Mouse (Mus musculus) lung, postnatal 0 days (tissue): Measurements from ENCODE around the gene Tfg. TPM values are rescaled to one million over a fixed set of nuclear protein-coding genes. Genes with fewer than 3 reads are reported as not detected.
A peak's percentile ranks its signal among the peaks of the same experiment; 100 is the strongest.

Experiments
- ATAC-seq: fragments of 200-750 bp; cut with Nextera tagmentation; 2 replicates; pipeline ENCODE4 v1.8.0; 2017; ENCODE audit warnings: moderate library complexity
- DNase-seq: peaks from one replicate; pipeline ENCODE4 v3.0.0-alpha.2; 2016; ENCODE audit warnings: low spot score
- H3K27ac ChIP-seq: fragments of 300-500 bp; sonication (generic); 2 replicates; pipeline ENCODE4 v1.5.1; 2014; ENCODE audit warnings: antibody characterized with exemption, mild to moderate bottlenecking, low read length, mixed read lengths
- H3K27me3 ChIP-seq: fragments of 300-500 bp; sonication (generic); replicated peaks from 2 replicates; pipeline ENCODE4 v1.6.1; 2014; ENCODE audit warnings: low read length, mixed read lengths; ENCODE audit not compliant: insufficient read depth
- H3K36me3 ChIP-seq: fragments of 300-500 bp; sonication (generic); 2 replicates; pipeline ENCODE4 v1.6.1; 2014; ENCODE audit warnings: low read length, mixed read lengths; ENCODE audit not compliant: insufficient read depth
- H3K4me1 ChIP-seq: fragments of 300-500 bp; sonication (generic); 2 replicates; pipeline ENCODE4 v1.6.1; 2014; ENCODE audit warnings: antibody characterized with exemption, low read depth, low read length, mixed read lengths; ENCODE audit not compliant: insufficient read depth
- H3K4me2 ChIP-seq: fragments of 300-500 bp; sonication (generic); replicated peaks from 2 replicates; pipeline ENCODE4 v1.6.1; 2014; ENCODE audit warnings: low read depth, mild to moderate bottlenecking, low read length, moderate library complexity, mixed read lengths
- H3K4me3 ChIP-seq: fragments of 300-500 bp; sonication (generic); 2 replicates; pipeline ENCODE4 v1.5.1; 2014; ENCODE audit warnings: low read depth, low read length
- H3K9ac ChIP-seq: fragments of 300-500 bp; sonication (generic); replicated peaks from 2 replicates; pipeline ENCODE4 v1.6.1; 2014; ENCODE audit warnings: low read depth, mild to moderate bottlenecking
- H3K9me3 ChIP-seq: fragments of 300-500 bp; sonication (generic); 2 replicates; pipeline ENCODE4 v1.6.1; 2016; ENCODE audit warnings: low read length, mixed read lengths
- CTCF ChIP-seq: IDR thresholded peaks from 2 replicates; pipeline ENCODE4 v1.5.1; 2016; ENCODE audit warnings: antibody characterized with exemption, mild to moderate bottlenecking
- EP300 ChIP-seq: IDR thresholded peaks from 2 replicates; pipeline ENCODE4 v1.6.1; 2016; ENCODE audit warnings: antibody characterized with exemption, mild to moderate bottlenecking, control low read depth
- WGBS: fragments of 180-500 bp; shearing (Covaris S2); extraction: QIAGEN DNeasy Blood & Tissue Kit; methylation state at CpG from one replicate; pipeline ENCODE4 v1.1.7; 2014; 5-methylcytosine and 5-hydroxymethylcytosine counted together
- polyA plus RNA-seq: library from polyadenylated mRNA; unstranded; fragments of >200 nt; fragmentation: Nextera tagmentation; extraction: Ambion mirVana; gene quantifications from 2 replicates; pipeline ENCODE4 v1.2.1, GENCODE M21; 2015

Tfg gene
- 74.1 and 74.3 TPM in 2 replicates for polyA plus RNA-seq

DNA sequence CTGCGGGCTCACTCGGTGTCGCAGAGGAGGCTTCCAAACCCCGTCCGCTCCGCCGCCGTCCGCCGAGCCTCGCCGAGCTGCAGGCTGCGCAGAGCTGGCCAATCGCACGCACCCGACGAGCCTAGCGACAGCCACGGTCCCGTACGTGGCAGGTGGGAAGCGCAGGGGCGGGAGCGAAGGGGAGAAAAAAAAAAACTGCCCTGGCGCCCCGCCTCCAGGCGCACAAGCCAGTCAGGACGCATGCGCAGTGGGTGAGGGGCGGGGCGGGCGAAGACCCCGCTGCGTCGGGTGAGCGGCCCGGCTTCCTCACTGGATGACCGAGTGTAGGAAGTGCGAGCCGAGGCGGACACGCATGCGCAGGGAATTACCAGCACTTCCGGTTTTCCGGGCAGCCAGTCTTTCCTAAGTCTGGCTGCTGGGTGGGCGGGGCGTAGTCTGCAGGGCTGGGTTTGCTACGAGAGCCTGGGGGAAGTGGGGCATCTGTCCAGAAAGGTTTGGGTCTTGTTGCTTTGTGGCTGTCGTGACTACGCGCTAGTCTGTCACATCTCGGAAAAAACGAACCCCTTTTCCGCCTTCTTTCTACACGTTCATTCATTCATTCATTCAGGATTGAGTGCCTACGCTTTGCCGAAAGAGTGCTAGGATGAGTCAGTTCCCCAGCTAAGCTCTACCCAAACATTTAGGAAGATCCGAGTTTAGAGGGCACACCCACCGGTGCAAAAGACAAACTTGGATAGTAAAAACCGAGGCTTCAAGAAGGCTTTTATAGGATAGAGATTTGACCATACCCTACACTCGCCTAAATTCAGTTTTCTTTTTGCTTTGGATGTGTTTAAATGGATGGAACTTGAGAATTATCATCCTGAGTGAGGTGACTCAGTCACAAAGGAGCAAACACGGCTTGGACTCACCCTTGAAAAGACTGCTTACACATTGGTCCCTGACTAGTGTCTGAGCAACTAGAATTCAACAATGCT lies at the start of gene Tfg:
Gene Tfg, minus strand, starts transcription at position 227 of the 977 bp plus-strand sequence.
- Histone ChIP-seq H3K9ac (peak within 1 kb of the TSS; percentile 76), H3K4me3 (peak within 1 kb of the TSS; percentile 74), H3K27ac (peak within 1 kb of the TSS; percentile 88), H3K27me3 (no peaks in the 10 kb centered on the region), H3K9me3 (no peaks in the 10 kb centered on the region), H3K4me1 (peaks cover 8% of the 10 kb centered on the region; the same call in 1 of the 2 replicates), H3K4me2 (peak within 1 kb of the TSS; percentile 89), H3K36me3 (no peaks in the 10 kb centered on the region)
- DNase-seq (peak; percentile 100), ATAC-seq (peak; percentile 95)
- WGBS, result 2% methylated on average over 53 of the region's 62 CpGs
- TF ChIP-seq CTCF (no peak), EP300 (no peak)

DNA sequence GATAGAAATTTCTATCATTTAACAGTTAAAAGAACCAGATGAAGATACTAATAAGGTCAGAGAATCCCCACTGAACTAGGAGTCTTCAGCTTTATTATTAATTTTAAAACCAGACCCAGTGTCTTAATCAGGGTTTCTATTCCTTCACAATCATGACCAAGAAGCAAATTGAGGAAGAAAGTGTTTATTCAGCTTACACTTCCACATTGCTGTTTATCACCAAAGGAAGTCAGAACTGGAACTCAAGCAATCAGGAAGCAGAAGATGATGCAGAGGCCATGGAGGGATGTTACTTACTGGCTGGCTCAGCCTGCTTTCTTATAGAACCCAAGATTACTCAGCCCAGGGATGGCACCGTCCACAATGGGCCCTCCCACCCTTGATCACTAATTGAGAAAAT lies 11.8 kb upstream of the Tfg start:
- Histone ChIP-seq H3K4me2 (no peak overlapping the region), H3K27me3 (no peaks in the 10 kb centered on the region), H3K4me3 (no peak overlapping the region), H3K4me1 (no peaks in the 10 kb centered on the region), H3K36me3 (no peaks in the 10 kb centered on the region), H3K9me3 (no peaks in the 10 kb centered on the region), H3K9ac (no peak overlapping the region), H3K27ac (no peak overlapping the region)
- ATAC-seq (no peak), DNase-seq (no peak)
- WGBS, result 27% methylated on average over 1 of the region's 1 CpGs
- TF ChIP-seq EP300 (no peak), CTCF (no peak)

- H3K4me1 ChIP-seq, result no peaks in the 10 kb centered on the region
Measured at GRCm38 (mm10) chr16:56724927-56725326, 7.7 kb upstream of the Tfg start.

GRCm38 (mm10) chr16:56722357-56722756 lies 5.1 kb upstream of the Tfg start:
- H3K4me3 ChIP-seq, result no peak overlapping the region
- no peaks in the 10 kb centered on the region for H3K27me3 ChIP-seq
- no peaks in the 10 kb centered on the region for H3K9me3 ChIP-seq
- WGBS, result 33% methylated on average over 4 of the region's 4 CpGs
- no peak overlapping the region for H3K9ac ChIP-seq
- DNase-seq (no peak), ATAC-seq (no peak)
- H3K4me2 ChIP-seq, result no peak overlapping the region
- H3K4me1 ChIP-seq, result no peaks in the 10 kb centered on the region
- TF ChIP-seq EP300 (no peak), CTCF (no peak)
- H3K36me3 ChIP-seq, result no peaks in the 10 kb centered on the region
- no peak overlapping the region for H3K27ac ChIP-seq

More at GRCm38 (mm10) chr16:56724927-56725326, 7.7 kb upstream of the Tfg start:
- Histone ChIP-seq H3K4me2 (0 out of 2 replicates have a peak overlapping the region, but pooled peaks have one; percentile 20), H3K9me3 (no peaks in the 10 kb centered on the region), H3K27me3 (no peaks in the 10 kb centered on the region), H3K9ac (no peak overlapping the region), H3K36me3 (no peaks in the 10 kb centered on the region), H3K27ac (no peak overlapping the region), H3K4me3 (no peak overlapping the region)
- TF ChIP-seq CTCF (no peak), EP300 (no peak)
- DNase-seq (peak; percentile 58), ATAC-seq (peak; percentile 47)
- 49% methylated on average over 10 of the region's 10 CpGs for WGBS

DNA sequence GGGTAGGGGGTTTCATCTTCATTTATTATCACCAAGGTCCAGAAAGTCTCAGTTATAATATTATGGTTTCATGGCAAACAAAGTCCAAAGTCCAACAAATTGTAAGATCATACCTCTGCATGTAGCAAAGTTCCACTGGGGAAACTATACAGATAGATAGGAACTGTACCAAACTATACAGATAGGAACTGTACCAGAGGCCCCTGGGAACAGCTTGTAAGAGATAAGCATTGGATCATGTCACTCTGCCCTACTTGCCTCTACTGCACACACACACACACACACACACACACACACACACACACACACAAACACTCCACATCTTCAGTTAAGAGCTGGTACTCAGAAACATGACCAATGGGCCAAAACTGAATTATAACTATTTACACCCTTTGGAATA lies 1.8 kb upstream of the Tfg start:
- ATAC-seq (no peak), DNase-seq (no peak)
- Histone ChIP-seq H3K4me3 (no peak overlapping the region), H3K9me3 (no peaks in the 10 kb centered on the region), H3K36me3 (no peaks in the 10 kb centered on the region), H3K4me1 (peaks cover 8% of the 10 kb centered on the region; the same call in 1 of the 2 replicates), H3K27me3 (no peaks in the 10 kb centered on the region), H3K4me2 (no peak overlapping the region), H3K27ac (no peak overlapping the region), H3K9ac (no peak overlapping the region)
- TF ChIP-seq CTCF (no peak), EP300 (no peak)

- H3K9me3 ChIP-seq, result no peaks in the 10 kb centered on the region
- ATAC-seq, result peak; percentile 56
Measured at GRCm38 (mm10) chr16:56716557-56717179, 582 bp downstream of the Tfg start.

More at GRCm38 (mm10) chr16:56716557-56717179, 582 bp downstream of the Tfg start:
- no peak for TF ChIP-seq EP300
- TF ChIP-seq CTCF, result no peak
- Histone ChIP-seq H3K4me1 (peaks cover 8% of the 10 kb centered on the region; the same call in 1 of the 2 replicates), H3K9ac (peak overlapping the region; percentile 76), H3K4me2 (peak overlapping the region; percentile 89), H3K27me3 (no peaks in the 10 kb centered on the region), H3K36me3 (0 out of 2 replicates have a peak, but pooled peaks cover 4% of the 10 kb centered on the region), H3K27ac (peak overlapping the region; percentile 88), H3K4me3 (peak overlapping the region; percentile 74)
- DNase-seq, result peak; percentile 55
- 0% methylated on average over 19 of the region's 38 CpGs for WGBS
